Mouse (Mus musculus): ENCODE data around the gene Dclre1c.
"Not testable (repeated sequence)": the region's sequence is repeated elsewhere in the genome, so short reads cannot be mapped to it uniquely, and the experiment has no call there.

The Dclre1c gene

GRCm38 (mm10) chr2:3423841-3424578 is at the start of gene Dclre1c:
Gene Dclre1c, plus strand, starts transcription at chr2:3424131.
- peak; percentile 77 to 86 for DNase-seq (ENCODE audit: low spot score in 2 of 2)

GRCm38 (mm10) chr2:3387105-3387860 is 36.6 kb upstream of the Dclre1c start:
- no peak for DNase-seq (ENCODE audit: low spot score in 2 of 2)

DNA sequence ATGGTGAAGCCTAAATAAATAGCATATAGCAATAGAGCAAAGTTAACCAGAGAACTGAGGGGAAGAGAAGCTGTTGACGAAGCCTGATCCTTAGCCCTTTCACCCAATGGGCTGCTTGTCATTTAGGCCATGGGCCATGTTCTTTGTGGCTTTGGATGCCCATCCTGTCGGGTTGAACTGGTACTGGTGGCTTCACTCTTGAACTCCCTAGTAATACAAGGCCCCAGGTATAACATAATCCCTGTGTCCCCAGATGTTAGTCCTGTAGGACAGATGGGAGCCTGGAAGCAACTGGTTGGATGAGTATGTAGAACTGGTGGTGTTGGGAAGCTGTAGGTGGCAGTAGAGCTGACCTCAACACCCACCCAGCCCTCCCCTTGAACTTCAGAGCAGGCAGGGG is 32.0 kb upstream of the Dclre1c start:
- no peak for DNase-seq (ENCODE audit: low spot score in 2 of 2)

GRCm38 (mm10) chr2:3397110-3397509 is 26.8 kb upstream of the Dclre1c start, which contains the start of gene Olah:
Gene Olah, minus strand, starts transcription at chr2:3397210.
- DNase-seq (ENCODE audit: low spot score in 2 of 2), result not testable (repeated sequence)

DNA sequence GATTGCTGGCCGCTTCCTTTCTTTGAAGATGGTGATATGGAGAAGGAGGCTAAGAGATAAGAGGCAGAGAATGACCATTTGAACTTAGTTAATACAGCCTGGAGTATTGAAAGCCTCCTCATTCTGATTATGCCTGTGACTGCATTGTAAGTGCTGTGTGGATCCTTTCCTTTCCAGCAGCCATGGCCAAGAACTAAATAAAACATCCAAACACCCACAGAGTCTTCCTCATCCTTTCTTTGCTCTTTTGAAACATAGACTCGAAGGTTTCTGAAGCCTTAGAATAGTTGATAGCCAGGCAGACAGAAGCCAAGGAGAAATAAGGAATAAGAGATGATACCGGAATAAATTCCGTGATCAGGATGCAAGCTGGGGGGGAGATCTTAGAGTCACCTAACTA is 17.9 kb upstream of the Dclre1c start:
- no peak for DNase-seq (ENCODE audit: low spot score in 2 of 2)

GRCm38 (mm10) chr2:3407756-3408155 is 16.2 kb upstream of the Dclre1c start:
- DNase-seq (ENCODE audit: low spot score in 2 of 2), result no peak

DNA sequence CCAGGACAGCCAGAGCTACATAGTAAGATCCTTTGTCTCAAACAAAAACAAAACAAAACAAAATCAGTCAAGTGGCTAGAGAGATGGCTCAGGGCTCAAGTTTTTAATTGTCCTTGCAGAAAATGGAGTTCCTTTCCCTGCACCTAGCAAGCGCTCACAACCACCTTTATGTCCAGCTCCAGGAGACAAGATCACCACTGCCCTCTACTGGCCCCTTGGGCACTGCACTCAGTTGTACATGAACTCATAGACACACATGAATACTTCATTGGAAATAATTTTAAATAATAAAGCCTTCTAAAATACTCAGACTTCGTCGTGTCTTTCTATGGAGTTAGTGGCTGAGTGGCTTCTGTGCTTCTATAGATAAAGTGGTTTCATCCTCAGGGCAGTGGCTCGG is 9.7 kb upstream of the Dclre1c start:
- DNase-seq (ENCODE audit: low spot score in 2 of 2), result peak in 1 of 2 experiments; percentile 24

DNA sequence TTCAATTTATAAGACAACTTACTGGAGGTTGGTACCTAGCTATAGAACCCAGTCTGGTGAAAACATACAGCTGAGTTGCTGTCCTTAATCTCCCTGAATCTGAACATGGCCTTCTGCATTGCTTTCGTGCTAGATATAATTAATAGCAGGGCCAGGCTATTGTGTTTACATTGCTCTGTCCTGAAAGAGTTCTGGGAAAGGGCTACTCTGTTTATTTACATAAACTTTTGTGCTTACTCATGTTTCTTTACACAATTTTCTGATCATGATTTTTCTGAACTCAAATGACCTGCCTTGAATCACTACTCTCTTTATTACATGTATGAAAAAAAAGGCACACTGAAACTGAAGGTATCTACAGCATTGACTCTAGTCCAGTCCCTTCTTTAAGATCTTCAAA is 8.3 kb upstream of the Dclre1c start:
- no peak for DNase-seq (ENCODE audit: low spot score in 2 of 2)

GRCm38 (mm10) chr2:3418883-3419431 is 5.0 kb upstream of the Dclre1c start:
- peak; percentile 95 to 99 for DNase-seq (ENCODE audit: low spot score in 2 of 2)

DNA sequence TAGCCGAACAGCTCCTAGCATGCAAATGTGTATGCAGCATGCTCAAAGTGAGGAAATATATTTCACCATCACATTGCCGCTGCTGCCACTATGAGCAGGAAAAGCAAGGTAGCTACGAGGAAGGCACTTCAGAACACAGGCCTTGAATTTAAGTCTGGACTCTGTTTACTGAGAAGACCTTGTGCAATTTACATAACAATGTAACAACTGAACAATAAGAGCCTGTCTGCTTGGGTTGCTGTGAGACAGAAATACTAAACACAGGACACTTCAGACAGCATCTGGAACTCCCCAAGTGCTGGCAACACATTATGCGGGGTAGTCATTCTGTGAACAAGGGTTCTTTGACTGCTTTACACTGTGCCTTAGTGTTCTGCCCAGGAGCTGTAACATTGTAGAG is 3.8 kb upstream of the Dclre1c start:
- DNase-seq (ENCODE audit: low spot score in 2 of 2), result no peak

GRCm38 (mm10) chr2:3422548-3422947 is 1.4 kb upstream of the Dclre1c start, which contains the start of gene Meig1:
Gene Meig1, minus strand, starts transcription at chr2:3422648.
- no peak for DNase-seq (ENCODE audit: low spot score in 2 of 2)

DNA sequence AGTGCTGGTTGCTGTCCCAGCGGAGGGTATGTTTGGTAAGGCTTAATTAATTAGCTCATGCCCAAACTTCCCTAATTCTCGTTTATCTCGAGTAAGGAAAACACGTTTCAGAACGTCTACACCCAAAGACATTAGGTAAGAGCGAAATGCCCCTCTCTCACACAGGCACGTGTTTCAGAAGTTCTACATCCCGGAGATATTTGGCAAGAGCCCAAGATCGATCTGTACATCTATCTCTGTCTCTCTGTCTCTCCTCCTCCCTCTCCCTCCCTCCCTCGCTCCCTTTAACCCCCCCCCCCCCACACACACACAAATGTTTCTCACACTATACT is 614 bp downstream of the Dclre1c start:
- no peak for DNase-seq (ENCODE audit: low spot score in 2 of 2)

DNA sequence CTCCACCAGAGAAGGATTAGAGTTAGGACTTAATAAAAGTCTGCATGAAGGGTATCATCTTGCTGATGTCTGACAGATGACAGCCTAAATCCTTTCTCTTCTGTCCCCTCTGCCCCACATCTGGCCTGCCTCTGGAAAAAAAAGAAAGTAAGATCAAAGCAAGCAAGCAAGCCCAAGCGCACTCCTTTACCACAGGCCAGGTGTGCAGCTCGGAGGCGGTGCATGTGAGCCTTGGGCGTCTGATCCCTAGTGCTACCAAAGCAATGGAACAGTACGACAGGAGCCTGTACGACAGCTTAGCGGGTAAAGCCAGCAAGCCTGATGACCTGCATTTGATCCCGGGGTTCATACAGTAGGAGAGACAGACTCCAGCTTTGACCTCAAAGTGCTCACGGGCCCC is 7.0 kb downstream of the Dclre1c start:
- DNase-seq (ENCODE audit: low spot score in 2 of 2), result no peak

DNA sequence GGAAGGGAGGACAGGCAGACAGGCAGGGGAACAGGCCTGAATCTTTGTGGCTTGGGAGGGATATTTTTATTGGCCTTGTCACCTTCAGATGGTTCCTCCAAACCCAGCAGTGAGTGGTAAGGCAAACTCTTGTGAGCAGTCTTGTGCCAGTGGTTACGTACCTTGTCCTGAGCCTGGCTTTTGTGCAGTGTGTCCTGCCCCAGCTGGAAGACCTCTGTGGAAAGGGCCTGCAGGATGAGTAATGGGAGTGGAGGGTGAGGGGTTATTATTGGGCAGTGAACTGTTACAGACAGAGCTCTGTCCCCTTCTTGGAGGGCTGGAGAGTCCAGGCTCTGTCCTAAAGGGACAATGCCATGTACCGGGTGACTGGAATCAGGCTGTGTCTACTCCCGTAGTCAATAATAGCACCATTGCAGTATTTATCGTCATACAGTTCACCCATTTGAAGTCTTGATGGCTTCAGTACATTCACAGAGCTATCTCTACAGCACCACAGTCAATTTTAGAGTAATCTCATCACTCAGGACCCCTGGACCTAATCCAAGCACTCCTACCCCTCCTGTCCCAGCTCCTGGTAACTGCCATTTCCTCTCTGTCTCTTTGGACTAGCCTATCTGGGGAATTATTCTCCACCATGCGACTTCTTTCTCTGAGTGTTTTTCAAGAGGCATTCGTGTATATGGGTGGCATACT is 11.6 kb downstream of the Dclre1c start:
- no peak for DNase-seq (ENCODE audit: low spot score in 2 of 2)

GRCm38 (mm10) chr2:3437956-3438355 is 14.0 kb downstream of the Dclre1c start:
- DNase-seq (ENCODE audit: low spot score in 2 of 2), result no peak

- DNase-seq (ENCODE audit: low spot score in 2 of 2), result no peak
Observed at GRCm38 (mm10) chr2:3444206-3444605, 20.3 kb downstream of the Dclre1c start.

- no peak for DNase-seq (ENCODE audit: low spot score in 2 of 2)
Observed at GRCm38 (mm10) chr2:3445984-3446383, 22.1 kb downstream of the Dclre1c start.

GRCm38 (mm10) chr2:3449431-3449830 is 25.5 kb downstream of the Dclre1c start:
- no peak for DNase-seq (ENCODE audit: low spot score in 2 of 2)

DNA sequence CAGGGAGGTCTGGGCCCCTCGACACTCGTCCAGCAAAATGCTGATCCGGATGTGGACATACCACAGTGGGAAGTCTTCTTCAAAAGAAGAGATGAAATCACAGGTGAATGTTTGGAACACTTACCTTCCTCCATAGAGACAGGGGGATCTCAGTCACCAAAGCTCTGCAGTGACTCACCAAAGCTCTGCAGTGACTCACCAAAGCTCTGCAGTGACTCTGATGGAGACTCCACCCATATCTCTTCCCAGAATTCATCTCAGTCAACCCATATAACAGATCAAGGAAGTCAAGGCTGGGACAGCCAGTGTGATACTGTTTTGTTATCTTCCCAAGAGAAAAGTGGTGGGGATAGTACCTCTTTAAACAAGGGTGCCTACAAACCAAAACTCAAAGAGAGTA is 29.2 kb downstream of the Dclre1c start:
- DNase-seq (ENCODE audit: low spot score in 2 of 2), result no peak

- DNase-seq (ENCODE audit: low spot score in 2 of 2), result no peak
Observed at GRCm38 (mm10) chr2:3456590-3456989, 32.7 kb downstream of the Dclre1c start.

GRCm38 (mm10) chr2:3473891-3474290 is 50.0 kb downstream of the Dclre1c start:
- DNase-seq (ENCODE audit: low spot score in 2 of 2), result no peak

DNA sequence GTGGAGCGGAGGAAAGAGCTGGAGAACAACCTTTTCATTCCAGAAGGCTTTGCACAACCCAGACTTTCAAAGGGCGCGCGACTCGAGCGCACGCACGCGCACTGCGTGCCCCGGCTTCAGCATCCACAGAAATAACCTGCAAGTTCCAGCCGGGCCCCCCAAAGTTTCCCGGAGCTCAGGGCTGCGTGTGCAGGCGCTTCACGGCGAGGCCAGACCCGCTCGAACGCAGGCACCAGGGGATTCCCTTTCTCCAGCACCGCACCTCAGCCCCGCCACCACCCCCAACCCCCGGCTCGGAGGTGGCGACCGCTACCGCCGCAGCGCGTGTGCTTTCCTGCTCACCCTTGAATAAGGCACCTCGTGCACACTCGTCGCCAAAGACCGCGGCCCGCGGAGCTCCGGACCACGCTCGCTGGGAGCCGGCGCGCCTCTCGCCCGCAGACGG is 50.5 kb downstream of the Dclre1c start:
- DNase-seq (ENCODE audit: low spot score in 2 of 2), result peak; percentile 21 to 48

Measured in urinary bladder, adult 18-20 months (tissue).